Mouse (Mus musculus) mesoderm, embryonic 11.5 days (tissue): ENCODE measurements around the gene Adcy7.

ENCODE experiments used
- DNase-seq: peaks from one replicate; pipeline ENCODE4 v3.0.0-alpha.2; 2012; ENCODE audit warnings: low read depth, low spot score

The Adcy7 gene

GRCm38 (mm10) chr8:88330816-88331215 is 58.6 kb downstream of the Adcy7 start:
- no peak for DNase-seq

- no peak for DNase-seq
Observed at GRCm38 (mm10) chr8:88334384-88334783, 62.2 kb downstream of the Adcy7 start.

- DNase-seq: no peak
Observed at GRCm38 (mm10) chr8:88334975-88335374, 62.8 kb downstream of the Adcy7 start.

GRCm38 (mm10) chr8:88339221-88339620 is 67.0 kb downstream of the Adcy7 start:
- no peak for DNase-seq

GRCm38 (mm10) chr8:88339887-88340695 is 67.9 kb downstream of the Adcy7 start:
- no peak for DNase-seq

GRCm38 (mm10) chr8:88342026-88342425 is 69.8 kb downstream of the Adcy7 start:
- DNase-seq: no peak

- no peak for DNase-seq
Observed at GRCm38 (mm10) chr8:88349046-88349445, 76.8 kb downstream of the Adcy7 start.

- DNase-seq: no peak
Observed at GRCm38 (mm10) chr8:88357226-88357933, 85.2 kb downstream of the Adcy7 start.

- no peak for DNase-seq
Observed at GRCm38 (mm10) chr8:88357946-88358345, 85.7 kb downstream of the Adcy7 start.

- peak; percentile 36 for DNase-seq
Observed at GRCm38 (mm10) chr8:88359959-88360358, 87.8 kb downstream of the Adcy7 start.

GRCm38 (mm10) chr8:88361044-88361707 is 89.0 kb downstream of the Adcy7 start:
- peak; percentile 18 for DNase-seq

GRCm38 (mm10) chr8:88361708-88362428 is 89.7 kb downstream of the Adcy7 start, which contains the start of gene Brd7:
TSS of gene Brd7 (minus strand) at chr8:88362194.
- DNase-seq: peak; percentile 81

- DNase-seq: no peak
Observed at GRCm38 (mm10) chr8:88362446-88363150, 90.4 kb downstream of the Adcy7 start.

GRCm38 (mm10) chr8:88369221-88369620 is 97.0 kb downstream of the Adcy7 start:
- DNase-seq: no peak

GRCm38 (mm10) chr8:88369805-88370204 is 97.6 kb downstream of the Adcy7 start:
- no peak for DNase-seq

GRCm38 (mm10) chr8:88371522-88371921 is 99.3 kb downstream of the Adcy7 start:
- no peak for DNase-seq

GRCm38 (mm10) chr8:88376836-88377582 is 104.8 kb downstream of the Adcy7 start:
- DNase-seq: no peak
